Mouse (Mus musculus) lung, adult 2 months (tissue): Measurements from ENCODE around the gene Eif2ak3.

Source experiments
- CTCF ChIP-seq: fragments of 200-500 bp; IDR thresholded peaks from 2 replicates; pipeline ENCODE4 v1.5.1; 2011; ENCODE audit warnings: mild to moderate bottlenecking, low read length, control low read depth; ENCODE audit not compliant: insufficient read depth
- POLR2A ChIP-seq: fragments of 200-500 bp; IDR thresholded peaks from 2 replicates; pipeline ENCODE4 v1.6.1; 2011; ENCODE audit warnings: low read depth, mild to moderate bottlenecking, control low read depth, low read length, borderline replicate concordance; ENCODE audit errors: extremely low read depth

DNA sequence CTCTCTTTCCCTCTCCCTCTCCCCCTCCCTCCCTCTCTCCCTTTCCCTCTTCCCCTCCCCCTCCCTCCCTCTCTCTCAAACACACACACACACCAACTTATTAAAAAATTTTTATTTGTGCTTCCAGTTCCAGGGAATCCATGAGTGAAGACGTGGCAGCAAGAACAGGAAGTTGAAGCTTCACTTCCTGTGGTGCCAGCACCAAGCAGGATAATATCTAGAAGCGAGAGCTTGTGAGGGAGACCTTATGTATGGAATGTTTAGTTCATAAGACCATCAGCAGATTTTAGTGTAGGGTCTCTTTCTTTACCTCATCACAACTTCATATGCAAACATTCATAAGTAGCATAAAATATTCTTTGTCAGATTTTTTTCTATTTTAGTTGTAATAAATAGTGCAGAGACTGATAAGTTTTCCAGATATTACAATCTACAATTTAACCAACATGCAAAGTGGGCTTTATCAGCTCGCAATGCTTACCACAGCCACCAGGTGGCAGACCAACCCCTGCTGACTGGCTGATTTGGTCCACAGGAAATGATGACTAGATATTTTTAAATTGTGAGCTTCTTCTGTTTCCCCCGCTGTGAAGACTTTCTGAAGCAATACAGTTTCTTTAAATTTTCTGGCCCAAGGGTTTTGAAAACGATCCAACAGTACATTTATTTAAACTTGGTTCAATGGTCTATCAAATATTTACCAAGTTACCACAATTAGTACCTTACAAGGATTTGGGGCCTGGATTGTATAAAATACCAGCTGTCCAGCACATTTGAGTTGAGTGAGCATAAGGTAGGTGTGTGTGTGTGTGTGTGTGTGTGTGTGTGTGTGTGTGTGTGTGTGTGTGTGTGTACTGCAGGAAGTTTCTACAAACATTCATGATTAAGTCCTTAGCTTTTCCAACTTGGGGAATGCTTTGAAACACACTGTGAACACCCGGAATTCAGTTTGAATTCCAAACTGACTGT is 32.5 kb upstream of the Eif2ak3 start:
- TF ChIP-seq POLR2A (no peak), CTCF (peak; percentile 98)
